Mouse (Mus musculus) gastrocnemius, postnatal 10 days (tissue): ENCODE results near the gene Rtkn. TPM values are rescaled to one million over a fixed set of nuclear protein-coding genes. Genes with fewer than 3 reads are reported as not detected.
"Not testable (repeated sequence)": the region's sequence is repeated elsewhere in the genome, so short reads cannot be mapped to it uniquely, and the experiment has no call there.

ENCODE experiments used
- DNase-seq: peaks from one replicate; pipeline ENCODE4 v3.0.0; 2021; ENCODE audit warnings: mixed read lengths
- total RNA-seq, 2 experiments: library from RNA; stranded (reverse); gene quantifications; 2 replicates each; pipeline ENCODE4 v1.2.3; 2021

Gene Rtkn
- total RNA-seq, 2 experiments from 2014 or later = 22.3 to 24.5 TPM

GRCm38 (mm10) chr6:83138056-83138455 is 2.8 kb downstream of the Rtkn start:
- peak; percentile 47 for DNase-seq

DNA sequence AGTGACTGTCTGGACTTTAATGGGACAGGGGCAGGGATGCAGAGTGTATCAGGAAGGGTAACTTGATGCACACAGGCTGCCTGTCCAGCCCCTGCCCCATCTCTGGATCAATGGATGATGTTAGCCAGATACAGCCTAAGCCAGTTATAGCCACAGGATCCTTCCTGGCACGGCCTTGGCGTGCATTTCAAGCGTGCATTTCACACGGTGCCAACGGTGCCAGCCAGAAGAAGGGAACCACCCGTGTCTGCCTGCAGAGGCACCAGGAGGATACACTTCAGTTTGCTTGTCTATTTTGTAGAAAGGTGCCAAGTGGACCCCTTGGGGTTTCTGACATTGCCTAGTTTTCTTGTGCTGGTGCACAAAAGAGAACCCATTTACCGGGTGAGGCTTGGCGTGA is 4.8 kb downstream of the Rtkn start:
- no peak for DNase-seq

DNA sequence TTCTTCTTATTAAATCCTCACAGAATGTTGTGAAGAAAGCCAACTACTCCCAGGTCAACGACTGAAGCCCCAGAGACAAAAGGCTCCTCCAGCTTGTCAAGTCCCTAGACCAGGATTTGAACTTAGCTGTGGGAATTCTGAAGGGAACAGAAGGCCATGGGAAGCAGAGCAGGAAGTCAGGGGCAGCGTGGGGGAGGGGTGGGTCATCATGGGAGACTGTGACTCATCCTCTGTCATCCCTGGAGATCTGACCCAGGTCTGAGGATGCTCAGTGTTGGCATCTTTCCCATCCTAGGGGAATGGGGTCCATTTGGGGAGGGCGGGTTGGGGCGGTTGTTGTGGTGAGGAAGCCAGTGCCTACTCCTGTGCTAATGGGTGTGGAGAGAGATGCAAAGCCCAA is 6.4 kb downstream of the Rtkn start:
- DNase-seq = no peak

DNA sequence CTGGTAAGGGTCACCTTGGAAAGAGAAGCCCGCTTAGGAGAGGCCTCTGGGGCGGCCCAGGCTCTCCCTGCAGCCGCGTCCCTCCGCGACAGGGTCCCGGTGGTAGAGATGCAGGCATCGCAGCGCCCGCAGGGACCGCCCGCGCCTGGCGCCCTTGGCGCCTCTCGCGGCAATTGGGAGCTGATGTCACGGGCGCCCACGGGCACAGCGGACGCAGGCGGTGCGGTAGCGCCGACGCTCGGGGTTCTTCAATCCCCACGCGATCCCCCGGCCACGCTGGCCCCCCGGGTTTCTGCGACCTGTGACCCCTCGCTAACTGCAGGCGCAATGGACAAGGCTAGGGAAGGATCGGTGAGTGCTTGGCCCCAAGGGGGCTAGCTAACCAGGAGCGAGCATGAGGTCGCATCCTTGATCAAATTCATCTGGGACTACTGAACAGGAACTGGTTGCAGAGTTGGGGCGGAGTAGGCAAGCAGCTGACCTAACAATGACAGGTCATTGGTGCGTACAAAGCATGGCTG is 7.0 kb downstream of the Rtkn start:
- no peak for DNase-seq

- DNase-seq = no peak
Observed at GRCm38 (mm10) chr6:83142886-83143285, 7.6 kb downstream of the Rtkn start.

DNA sequence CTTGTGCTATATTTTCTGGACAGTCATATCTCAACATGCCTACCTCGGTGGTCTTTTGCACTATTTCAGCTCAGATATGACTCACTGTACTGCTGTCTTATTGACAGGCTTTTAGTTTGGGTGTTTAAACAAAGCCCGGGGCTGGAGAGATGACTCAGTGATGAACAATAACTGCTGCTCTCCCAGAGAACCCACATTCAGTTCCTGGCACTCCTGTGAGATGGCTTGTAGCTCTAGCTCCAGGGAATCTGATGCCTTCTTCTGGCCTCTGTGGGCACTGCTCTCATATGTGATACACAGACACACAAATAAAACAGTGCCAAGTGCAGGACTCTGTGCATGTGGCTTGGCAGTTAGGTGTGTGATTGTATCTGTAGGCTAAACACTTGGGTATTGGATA is 9.9 kb downstream of the Rtkn start:
- no peak for DNase-seq

- no peak for DNase-seq
Observed at GRCm38 (mm10) chr6:83145805-83146204, 10.5 kb downstream of the Rtkn start.

GRCm38 (mm10) chr6:83147280-83147679 is 12.0 kb downstream of the Rtkn start:
- no peak for DNase-seq

GRCm38 (mm10) chr6:83151721-83152120 is 16.5 kb downstream of the Rtkn start:
- DNase-seq = no peak

- DNase-seq = no peak
Observed at GRCm38 (mm10) chr6:83153038-83153437, 17.8 kb downstream of the Rtkn start.

- no peak for DNase-seq
Observed at GRCm38 (mm10) chr6:83153485-83153884, 18.2 kb downstream of the Rtkn start.

GRCm38 (mm10) chr6:83155552-83156238 is 20.4 kb downstream of the Rtkn start:
- DNase-seq = peak; percentile 44

GRCm38 (mm10) chr6:83156259-83156684 is 21.0 kb downstream of the Rtkn start, which contains the start of the genes Wdr54 and 1700003E16Rik:
Gene Wdr54 (minus strand): TSS chr6:83156397.
Gene 1700003E16Rik (plus strand): TSS chr6:83156404.
- DNase-seq = peak; percentile 48

DNA sequence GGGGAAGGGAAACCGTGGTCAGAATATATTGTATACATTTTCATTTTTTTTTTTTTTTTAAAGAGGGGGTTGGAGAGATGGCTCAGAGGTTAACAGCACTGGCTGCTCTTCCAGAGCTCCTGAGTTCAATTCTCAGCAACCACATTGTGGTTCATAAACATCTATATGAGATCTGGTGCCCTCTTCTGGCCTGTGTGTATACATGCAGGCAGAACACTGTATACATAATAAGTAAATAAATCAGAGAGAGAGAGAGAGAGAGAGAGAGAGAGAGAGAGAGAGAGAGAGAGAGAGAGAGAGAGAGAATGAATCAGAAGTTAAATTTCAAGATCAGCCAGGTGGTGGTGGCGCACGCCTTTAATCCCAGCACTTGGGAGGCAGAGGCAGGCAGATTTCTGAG is 24.2 kb downstream of the Rtkn start:
- DNase-seq = not testable (repeated sequence)

GRCm38 (mm10) chr6:83161442-83161841 is 26.2 kb downstream of the Rtkn start:
- no peak for DNase-seq

- DNase-seq = peak; percentile 35
Observed at GRCm38 (mm10) chr6:83161921-83162641, 26.8 kb downstream of the Rtkn start.

- DNase-seq = peak; percentile 62
Observed at GRCm38 (mm10) chr6:83162701-83163100, 27.4 kb downstream of the Rtkn start.

DNA sequence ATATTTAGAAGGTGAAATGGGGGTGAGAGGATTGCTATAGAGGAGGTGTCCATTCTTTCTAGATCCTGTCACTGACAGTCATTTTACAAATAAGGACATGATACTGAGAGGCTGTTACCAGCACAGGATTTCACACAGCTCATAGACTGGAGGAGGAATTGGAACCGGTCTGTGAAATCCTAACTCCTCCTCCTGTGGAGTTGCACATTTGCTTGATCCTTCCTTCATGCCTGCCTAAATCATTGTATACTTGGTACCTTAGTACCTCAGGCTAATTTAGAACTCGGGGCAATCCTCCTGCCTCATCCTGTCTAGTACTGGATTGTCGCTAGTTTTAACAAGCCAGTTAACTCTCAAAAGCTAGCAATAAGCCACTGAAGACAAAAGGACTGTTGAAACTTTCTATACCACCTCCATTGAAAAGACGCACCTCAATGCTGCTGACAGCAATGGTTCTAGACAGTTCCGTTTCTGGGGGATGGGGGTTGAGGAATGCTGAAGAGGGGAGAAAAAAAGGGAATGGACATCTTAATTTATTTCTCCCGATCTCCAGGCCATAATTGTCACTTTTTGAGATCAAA is 29.9 kb downstream of the Rtkn start:
- DNase-seq = no peak

- DNase-seq = peak; percentile 96
Observed at GRCm38 (mm10) chr6:83165607-83166242, 30.5 kb downstream of the Rtkn start, which contains the start of gene Dctn1. Gene Dctn1 (plus strand): TSS chr6:83165920.

- no peak for DNase-seq
Observed at GRCm38 (mm10) chr6:83166243-83166630, 31.0 kb downstream of the Rtkn start.

DNA sequence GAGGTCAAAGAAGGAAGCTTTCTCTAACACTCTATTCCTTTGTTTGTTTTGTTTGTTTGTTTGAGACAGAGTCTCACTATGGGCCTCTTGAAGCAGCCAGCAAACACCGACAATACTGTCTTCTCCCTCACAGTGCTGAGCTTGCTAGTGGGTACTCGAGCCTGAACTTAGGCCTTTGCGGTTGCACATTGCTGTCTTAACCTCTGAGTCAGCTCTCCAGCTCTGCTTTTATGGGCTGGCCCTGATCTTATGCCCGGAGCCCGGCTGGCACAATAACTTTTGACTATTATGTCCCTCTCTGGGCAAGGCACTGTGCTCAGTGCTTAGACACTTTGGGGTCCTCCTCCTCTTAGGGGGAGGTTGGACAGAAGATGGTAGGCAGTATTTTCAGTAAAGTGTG is 34.6 kb downstream of the Rtkn start:
- DNase-seq = no peak

- DNase-seq = no peak
Observed at GRCm38 (mm10) chr6:83171063-83171462, 35.8 kb downstream of the Rtkn start.
